Mouse (Mus musculus): ENCODE measurements around the gene Gif.

Gene Gif

GRCm38 (mm10) chr19:11800531-11801315 is 53.4 kb downstream of the Gif start:
- DNase-seq = no peak

DNA sequence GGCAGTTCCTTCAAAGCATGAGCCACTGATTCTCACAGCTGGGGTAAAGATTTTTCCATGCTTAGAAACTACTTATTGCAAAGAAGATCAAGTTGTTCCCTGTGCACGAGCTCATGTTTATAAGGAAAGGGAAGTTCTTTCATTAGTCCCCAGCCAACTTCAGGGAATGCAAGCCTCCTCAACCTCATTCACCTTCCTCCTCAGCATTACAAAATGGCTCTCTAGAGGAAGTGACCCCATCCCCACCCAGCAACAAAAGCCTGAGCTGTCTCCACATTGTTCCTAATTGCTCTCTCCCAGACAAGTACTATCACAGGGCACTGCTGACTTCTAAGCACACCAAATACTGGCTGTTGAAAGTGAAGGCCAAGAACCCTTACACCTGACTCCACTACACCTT is 57.1 kb downstream of the Gif start:
- no peak for DNase-seq

- peak; percentile 22 to 39 for DNase-seq
Measured at GRCm38 (mm10) chr19:11807251-11807650, 59.9 kb downstream of the Gif start.

DNA sequence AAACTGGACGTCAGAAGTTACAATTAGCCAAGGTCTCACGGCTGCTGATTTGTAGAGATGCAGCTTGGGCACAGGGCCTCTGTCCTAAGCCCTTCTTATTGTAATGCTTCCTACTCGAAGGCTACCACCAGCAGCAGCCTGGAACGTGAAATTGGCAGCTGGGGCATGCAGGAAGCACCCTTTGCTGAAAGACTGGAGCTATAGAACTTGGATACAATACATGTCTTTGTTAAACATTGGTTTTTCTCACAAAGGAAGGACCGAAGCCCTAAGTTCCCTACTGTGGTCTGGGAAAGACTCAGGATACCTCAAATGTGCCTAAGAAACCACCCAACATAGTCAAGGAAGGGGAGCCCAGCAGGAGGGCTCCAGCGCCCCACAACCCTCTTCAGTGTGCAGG is 60.5 kb downstream of the Gif start:
- no peak for DNase-seq

GRCm38 (mm10) chr19:11808452-11808851 is 61.1 kb downstream of the Gif start:
- no peak for DNase-seq

GRCm38 (mm10) chr19:11810003-11810758 is 62.8 kb downstream of the Gif start:
- no peak for DNase-seq

- DNase-seq = no peak
Measured at GRCm38 (mm10) chr19:11810856-11811255, 63.5 kb downstream of the Gif start.

DNA sequence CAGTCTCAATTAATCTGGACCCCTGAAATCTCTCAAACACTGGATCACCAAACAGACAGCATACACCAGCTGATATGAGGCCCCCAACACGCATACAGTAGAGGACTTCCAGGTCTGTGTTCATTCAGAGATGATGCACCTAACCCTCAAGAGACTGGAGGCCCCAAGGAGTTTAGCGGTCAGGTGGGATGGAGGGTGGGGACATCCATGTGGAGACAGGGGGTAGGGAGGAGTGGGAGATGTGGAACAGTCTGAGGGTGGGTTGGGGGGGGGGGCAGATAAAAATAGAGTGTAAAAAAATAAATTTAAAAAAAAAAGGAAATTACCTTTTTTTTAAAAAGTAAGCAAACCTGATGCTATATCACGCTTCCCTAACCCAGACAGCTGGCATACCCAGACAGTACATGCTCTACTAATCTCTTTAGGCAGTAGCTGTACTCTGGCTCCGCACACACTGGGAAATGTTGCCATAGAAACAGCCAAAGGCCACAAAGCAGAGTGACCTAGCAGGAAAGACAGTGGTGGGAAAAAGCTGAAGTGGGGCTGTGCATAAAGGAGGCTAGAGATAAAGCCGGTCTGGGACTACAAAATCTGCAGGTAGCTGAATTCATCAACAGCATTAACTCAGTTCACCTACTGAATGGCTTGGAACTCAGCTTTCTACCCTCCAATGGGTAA is 64.5 kb downstream of the Gif start:
- DNase-seq = no peak

Measured in thymus, postnatal 36 days (tissue).